Mouse (Mus musculus) heart, postnatal 14 days (tissue): ENCODE measurements around the gene Slc43a1. TPM values are rescaled to one million over a fixed set of nuclear protein-coding genes. Genes with fewer than 3 reads are reported as not detected.

ENCODE experiments used
- DNase-seq, 2 experiments: peaks; one replicate each; pipeline ENCODE4 v3.0.0; 2021 to 2022
- intact Hi-C: fragments of 180-260 bp; cut with DNase I; formaldehyde crosslinking; loops from one replicate; pipeline ENCODE4 v1.15.1; 2025
- total RNA-seq, 2 experiments: library from RNA; stranded (reverse); gene quantifications; 2 replicates each; pipeline ENCODE4 v1.2.3; 2021

The Slc43a1 gene
- total RNA-seq, 2 experiments from 2014 or later = 2.9 to 3.6 TPM

DNA sequence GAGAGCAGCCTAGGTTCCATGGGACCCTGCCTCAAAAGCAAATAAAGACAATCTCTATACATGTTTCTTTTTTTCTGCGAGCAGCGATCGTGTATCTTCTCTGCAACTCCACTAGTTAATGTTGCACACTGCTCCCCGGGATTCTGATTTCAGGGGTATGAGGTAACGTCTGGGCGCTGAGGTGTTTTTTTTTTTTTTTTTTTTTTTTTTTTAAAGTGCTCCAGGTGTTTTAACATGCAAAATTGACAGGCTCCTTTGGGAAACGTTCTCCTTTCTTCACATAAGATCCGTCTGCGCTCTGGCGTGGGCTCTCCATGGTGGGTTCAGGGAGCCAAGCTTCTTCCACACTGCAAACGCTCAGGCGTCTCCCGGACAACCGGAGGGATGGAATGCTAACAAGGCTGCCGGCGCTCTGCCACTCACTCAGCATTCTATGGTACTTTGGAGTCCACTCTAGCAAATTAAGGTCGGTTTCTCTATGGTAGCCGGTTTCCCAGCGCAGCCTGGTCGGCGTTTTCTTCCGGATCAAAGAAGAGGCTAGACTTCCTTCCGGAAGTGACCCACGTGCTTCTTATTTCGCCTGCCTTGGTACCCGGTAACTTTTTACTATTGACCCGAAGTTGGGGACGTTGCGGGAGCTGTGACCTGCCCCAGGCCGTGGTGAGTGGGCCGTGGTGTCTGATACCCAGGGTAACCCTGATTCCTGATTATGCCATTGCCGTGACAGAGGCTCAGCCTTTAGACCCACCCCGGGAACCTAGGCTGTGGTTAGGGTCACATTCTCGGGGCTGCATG, 12.0 kb upstream of the Slc43a1 start, which contains the start of gene Timm10:
TSS of gene Timm10 (plus strand) at position 510 of the 795 bp plus-strand sequence.
- DNase-seq = peak; percentile 82
- intact Hi-C loops = no loop called here

DNA sequence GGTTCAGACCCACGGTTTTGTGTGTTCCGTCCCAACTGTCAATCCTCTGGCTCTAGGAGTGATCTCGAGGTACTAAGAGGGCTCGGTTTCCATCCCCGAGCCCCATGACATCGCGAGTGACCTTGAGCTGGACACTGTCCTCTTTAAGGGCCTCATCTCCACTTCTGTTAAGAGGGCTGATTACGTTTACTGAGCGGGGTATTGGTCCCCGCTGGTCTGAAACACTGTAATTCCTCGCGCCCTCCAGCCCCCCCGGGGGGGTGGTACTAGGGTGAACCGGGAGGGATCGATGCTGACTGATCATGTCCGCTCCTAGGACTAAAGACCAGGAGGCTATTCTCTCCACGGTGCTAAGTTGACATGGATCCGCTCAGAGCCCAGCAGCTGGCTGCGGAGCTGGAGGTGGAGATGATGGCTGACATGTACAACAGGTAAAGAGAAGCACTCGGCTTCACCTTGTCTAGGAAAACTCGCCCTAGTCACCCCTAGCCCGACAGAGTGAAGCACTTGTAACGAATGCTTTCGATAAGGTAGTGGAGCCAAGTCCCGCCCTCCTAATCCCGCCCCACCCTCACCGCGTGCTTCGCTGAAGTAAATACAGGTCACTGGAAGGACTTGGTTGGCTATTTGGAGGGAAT, 11.2 kb upstream of the Slc43a1 start:
- intact Hi-C loops = no loop called here
- peak in 1 of 2 experiments; percentile 15 for DNase-seq

DNA sequence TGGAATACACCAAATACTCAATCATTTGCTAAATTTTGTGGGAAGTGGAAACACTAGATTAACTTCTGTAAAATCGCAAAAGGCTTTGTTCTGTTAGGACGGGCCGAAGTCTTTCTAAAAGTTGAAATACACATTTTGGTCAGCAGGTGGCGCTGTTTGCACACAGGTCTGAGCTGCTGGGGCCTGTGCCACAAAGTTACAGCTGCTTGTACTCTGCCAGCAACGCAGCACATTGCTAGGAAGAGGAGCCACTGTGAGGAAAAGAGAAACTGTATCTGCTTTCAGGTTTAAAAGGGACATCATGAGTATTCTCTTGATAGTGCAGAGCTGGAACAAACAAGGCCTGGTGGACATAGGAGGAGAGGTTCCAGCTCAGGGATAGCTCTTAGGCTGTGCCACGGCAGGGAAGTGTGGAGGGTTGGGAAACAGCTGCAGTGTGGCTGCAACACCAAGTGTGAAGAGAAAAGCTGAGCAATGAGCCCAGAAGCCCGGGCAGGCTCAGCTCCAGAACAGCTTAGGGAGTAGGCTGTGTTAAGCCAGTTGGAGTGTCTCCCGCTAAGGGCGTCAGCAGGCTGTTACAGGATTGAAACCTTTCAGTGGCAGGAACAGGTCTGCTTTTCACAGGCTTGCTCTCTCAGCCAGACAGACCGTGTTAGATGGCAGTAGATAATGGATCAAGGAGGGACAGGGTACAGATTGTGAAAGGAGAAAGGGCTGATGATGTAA, 6.8 kb upstream of the Slc43a1 start:
- peak; percentile 84 to 92 for DNase-seq
- intact Hi-C loops = loop anchor here (1.0 to 5.0 kb wide), 3 partner anchors 23 to 57 kb away; no protein-coding TSS in a partner anchor

DNA sequence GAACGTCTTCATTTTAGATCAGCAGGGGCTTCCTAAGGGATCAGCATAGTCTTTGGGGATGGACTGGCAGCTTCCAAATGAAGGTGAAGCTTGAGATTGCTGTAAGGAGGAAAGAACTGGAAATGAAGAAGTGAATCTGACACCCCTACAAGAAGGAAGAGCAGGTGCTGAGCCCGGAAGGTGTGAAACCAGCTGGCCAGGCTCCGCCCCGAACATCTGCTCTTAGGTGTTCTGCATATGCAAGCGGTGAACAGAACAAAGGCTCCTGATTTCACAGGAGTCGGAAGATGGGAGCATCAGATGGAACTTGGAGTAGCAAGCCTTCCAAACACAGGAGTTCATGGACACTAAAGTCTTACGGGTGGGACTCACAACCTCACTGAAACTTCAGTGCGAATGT, 1.5 kb upstream of the Slc43a1 start:
- intact Hi-C loops = no loop called here

DNA sequence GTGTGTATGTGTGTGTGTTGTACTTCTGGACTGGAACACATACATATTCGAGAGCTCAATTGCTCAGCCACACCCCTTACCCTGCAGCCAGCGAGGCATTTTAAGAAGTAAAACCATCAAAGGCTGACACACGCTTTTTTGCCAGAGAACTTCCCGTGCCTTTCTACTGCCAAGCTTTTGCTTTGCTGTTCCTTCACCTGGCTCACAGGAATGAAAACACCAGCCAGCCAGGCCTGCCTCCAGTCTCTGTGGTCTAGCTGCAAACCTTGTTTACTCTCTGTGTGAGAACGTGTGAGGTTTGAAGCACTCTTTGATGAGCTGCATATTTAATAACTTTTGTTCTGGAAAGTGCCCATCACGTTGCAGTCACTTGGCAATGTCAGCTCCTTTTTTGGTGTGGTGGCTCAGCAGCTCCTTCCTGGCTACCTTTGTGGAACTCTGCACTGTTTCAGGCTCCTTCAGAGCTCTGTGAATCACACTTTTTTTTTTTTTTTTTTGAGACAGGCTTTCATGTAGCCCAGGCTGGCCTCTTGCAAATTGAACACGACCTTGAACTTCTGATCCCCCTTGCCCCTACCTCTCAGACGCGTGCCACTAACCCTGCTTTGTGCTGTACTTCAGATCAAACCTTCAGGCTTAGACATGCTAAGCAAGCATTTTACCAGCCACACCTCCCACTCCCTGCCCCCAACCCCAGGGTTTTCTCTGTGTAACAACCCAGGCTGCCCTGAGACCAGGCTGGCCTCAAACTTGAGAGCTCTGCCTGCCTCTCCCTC, 645 bp upstream of the Slc43a1 start:
- intact Hi-C loops = no loop called here
- DNase-seq = no peak

More for the DNA sequence above, 1.5 kb upstream of the Slc43a1 start:
- DNase-seq = no peak

DNA sequence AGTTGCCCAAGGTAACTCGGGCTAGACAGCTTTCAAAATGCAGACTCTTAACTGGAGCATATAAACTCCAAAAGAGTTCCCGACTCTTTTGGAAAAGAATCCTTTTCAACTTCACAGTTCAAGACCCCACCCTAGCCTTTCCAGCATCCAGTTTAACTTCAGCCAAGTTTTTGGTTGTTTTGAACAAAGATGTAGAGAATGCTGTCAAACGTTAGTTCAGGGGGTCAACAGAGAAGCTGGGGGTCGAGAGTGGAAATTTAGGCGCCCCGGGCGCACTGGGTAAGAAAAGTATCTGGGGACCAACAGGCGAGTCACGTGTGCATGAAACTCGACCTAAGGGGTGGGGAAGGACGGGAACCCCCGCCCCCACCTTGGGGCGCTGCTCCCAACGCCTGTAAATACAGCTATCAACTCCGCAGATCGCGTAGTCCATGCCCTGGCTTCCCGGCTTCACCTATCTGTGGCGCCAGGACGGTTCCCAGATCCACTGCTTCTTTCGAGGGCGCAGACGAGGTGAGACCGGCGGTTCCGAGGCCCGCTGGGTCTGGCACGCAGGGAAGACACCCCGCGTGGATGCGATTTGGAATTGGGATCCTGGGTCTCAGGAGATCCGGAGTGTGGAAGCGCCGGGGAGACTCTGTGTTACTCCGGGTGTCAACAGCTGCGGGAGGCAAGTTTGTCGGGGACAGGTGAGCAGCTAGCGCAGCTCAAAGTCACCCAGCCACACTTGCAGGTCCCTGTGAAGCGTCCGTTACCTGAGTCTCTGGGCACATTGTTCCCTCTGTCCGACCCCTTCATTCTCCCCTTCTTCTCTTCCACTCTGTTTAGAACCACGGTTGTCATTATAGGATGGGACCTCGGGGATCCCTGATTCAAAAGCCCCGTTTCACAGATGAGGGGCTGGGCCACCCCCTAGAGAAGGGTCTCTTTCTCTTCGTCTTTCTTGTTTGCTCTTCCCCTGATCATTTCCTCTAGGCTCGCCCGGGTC, 637 bp downstream of the Slc43a1 start:
- intact Hi-C loops = no loop called here
- peak; percentile 47 to 48 for DNase-seq

DNA sequence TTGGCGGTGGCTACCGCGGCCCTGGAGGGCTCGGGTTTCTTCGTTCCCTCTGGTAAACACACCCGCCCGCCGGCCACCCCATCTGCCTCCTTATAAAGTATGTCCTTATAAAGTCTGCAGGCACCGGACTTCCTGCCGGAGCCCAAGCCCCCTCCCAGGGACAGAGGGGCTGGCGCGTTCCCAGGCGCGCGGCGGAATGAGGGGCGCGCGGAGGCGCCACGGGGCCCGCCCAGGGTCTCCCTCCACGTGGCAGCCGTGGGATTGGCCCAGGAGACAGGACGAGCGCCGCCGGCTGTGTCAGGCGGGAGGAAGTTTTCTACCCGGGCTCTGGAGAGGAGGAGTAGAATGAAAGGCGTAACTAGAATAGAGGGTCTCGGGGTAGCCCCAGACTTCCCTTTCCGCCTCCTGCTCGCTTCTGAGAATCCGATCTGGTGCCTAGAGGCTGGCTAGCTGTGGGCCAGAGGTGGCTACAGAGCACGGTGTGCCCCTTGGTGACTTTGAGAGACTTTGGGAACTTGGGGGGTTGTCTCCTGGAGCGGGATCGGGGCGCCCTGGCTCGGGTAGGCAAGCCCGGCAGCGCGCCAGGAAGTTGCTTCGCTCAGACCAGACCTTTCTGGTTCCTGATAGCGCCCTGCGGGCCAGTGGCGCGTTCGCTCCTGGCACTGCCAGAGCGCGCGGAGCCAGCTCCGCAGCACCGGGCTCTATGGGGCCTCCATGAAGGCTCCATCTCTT, 1.5 kb downstream of the Slc43a1 start:
- intact Hi-C loops = no loop called here
- DNase-seq = peak; percentile 79 to 80

DNA sequence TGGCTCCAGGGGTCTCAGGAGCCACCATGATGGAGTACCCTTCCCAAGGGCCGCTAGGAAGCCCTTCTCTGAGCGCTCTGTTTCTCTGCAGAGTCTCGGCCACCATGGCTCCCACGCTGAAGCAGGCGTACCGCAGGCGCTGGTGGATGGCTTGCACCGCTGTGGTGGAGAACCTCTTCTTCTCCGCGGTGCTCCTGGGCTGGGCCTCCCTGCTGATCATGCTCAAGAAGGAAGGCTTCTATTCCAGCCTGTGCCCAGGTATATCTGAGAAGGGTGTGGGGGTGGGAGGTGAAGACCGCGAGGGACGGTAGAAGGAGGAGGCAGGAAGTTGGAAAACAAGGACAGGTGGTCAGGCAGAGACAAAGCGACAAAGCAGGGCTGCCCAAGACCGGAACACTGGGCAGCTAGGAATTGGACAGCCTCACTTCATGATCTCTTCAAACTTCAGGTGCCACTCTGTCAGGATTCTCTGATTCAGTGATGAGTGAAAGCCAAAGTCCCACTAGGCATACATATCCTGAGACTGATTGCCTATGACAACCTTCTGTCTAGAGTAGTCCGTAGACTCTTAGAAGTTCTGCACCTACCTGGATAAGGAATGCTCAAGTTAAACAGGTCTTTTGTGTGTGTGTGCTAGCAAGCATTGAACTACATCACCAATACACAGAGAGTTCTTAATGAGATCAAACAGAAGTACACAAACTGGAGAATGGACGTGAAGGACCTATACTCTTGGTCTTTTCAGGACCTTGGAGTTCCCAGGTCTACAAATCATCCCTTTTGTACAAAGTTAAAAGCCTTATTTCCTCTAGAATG, 2.3 kb downstream of the Slc43a1 start:
- no peak for DNase-seq
- intact Hi-C loops = no loop called here

DNA sequence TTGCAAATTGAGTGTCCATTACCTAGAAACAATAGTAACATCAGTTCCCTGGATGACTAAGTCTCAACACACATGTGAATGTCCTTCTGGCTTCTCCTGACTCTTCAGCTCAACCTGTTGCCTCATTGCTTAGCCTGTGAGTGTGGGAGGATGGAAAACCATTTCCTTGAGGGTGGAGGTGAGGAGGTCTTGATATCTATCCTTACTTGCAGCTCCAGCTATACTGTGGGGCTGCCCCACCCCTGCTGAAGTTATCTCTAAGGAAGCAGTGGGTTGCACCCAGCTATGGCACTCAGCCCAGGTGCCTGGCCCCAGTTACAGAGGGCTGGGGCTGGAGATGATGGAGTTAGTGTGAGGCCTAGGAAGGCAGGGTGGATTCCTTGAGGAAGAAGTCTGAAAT, 3.3 kb downstream of the Slc43a1 start:
- no peak for DNase-seq
- intact Hi-C loops = no loop called here

DNA sequence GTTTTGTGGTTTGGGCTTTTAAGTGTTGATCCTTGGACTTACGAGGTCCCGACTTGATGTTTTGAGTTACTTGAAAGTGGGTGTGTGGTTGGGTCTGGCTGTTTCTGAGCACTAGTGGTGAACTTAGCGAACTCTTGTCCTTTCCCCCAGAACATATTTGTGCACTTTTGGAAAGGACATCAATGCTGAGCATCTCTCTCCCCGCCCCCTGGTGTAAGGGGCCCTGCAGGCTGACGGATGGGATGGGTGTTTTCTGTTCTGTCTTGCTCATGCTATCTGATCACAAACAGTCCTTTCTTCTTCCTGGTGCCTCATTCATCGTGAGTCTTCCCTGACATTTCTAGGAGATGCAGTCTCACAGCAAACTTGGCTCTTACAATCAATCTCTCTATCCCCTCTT, 5.0 kb downstream of the Slc43a1 start:
- DNase-seq = no peak
- intact Hi-C loops = no loop called here

DNA sequence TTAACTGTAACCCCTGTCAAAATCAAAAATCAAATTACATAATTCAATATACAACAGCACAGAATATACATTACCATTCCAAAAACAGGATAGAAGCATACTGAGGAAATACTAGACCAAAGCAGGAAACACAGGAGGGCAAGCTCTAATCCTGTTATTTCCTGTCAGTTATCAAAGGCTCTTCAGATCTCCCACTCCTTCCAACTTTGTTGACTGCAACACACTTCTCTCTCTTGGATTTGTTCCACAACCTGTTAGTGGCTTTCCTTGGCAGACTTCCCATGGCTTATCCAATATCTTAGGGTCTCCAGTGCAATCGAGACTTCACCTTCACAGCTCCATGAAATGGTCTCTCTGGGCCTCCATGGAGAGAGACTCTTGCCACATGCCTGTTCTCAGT, 6.6 kb downstream of the Slc43a1 start:
- intact Hi-C loops = no loop called here
- no peak for DNase-seq

DNA sequence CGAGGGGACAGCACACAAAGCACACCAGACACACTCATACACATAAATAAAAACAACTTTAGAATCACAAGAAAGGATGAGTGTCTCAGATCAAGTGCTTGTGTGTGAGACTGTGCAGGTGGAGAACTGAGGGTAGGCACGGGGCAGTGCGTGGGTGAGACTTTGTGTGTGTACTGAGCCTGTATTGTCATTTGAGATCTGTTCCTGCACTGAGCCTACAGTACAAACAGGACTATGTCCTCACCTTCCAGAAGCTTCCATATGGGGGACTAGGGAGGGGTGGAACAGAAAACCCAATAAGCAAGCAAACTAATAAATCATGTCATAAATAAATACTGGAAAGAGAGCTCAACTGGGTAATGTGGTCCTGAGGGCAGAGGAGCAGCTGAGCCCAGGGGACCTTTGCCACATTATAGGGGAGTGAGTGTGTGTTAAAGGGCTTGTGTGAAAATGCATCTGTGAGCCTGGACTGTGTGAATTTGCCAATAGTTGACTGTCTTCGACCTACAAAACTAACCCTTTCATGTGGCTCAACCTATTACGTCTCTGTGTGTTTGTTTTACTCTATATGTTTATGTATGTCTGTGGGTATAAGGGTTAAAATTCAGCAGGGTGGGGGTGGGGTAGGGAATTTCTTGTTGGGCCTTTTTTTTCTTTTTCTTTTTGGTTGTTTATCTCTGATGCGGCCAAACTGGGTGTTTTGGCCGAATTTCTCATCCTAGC, 11.9 kb downstream of the Slc43a1 start:
- DNase-seq = no peak
- intact Hi-C loops = no loop called here

DNA sequence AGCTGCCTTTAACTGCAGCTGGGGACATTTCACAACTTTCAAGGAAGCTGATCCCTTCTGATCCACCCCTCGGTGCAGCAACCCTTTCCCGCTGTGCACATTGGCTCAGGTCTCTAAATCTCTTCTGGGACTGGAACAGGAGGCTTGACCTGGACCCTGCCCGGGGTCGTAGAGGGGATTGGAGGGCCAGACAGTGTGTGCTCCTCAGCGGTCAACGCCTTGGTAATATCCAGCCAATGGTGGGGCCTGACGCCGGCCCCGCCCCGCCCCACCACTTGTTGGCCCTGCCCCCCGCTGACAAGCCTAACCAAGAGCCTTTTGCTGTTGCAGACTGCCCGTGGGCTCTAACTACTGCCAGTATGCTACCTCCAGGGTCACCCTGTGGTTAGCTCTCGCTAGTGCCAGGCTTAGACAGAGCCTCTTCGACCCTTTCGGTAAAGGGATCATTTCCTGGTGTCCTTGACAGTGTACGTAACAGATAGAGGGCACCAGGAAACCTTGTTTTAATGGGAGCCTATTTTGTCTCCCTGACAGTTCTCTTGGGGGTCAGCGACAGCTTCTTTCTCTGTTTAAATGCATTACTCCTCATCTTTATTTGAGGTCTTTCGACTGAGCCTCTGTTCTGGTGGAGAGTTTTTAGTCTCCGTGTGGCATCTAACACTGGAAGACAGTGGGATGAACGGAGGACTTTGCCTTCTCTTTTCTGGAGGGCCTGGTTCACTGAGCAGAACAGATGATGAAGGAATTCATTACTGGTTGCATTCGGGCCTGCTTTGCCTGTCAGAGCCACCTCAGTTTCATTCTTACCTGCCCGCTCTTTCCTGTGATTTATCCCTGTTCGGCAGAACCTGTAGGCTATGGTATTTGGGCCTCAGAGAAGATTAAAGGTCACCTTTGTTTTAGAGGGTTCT, 12.7 kb downstream of the Slc43a1 start:
- intact Hi-C loops = no loop called here
- peak; percentile 65 to 75 for DNase-seq

DNA sequence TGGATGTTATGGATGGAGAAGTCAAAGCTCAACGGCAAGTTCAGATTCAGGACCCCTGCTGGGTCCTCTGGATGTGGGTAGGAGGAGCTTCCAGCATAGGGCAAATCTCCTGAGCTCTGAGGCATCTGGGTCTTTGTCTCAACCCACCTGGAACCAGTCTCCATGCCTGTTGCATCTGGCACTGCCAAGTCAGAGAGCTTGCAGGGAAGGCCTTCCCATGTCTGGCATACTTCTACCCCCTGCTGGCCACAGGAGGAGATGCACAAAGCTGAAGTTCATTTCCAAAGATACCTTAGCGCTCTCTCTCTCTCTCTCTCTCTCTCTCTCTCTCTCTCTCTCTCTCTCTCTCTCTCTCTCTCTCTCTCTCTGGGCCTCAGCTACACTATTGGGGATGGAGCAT, 17.1 kb downstream of the Slc43a1 start:
- intact Hi-C loops = loop anchor here (1.0 kb wide), 1 partner anchor 24 kb away; no protein-coding TSS in a partner anchor
- DNase-seq = peak; percentile 47 to 74

DNA sequence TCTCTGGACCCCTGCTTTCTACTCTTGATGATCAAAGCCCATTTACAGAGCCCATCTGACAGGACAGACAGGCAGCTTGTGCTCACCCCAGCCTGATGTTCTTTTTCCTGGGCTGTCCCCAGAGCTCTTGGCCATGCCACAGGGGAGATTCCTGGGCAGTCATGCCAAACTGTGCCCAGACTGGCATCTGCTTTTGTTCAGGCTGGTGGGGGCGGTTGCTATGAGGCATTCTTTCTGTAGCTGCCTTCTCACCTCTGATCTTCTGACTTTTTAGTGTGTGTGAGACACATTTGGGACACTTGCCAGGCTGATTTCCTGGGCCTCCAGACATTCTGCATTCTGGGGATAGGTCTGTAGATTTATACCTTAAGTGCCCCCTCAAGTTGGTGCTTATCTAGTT, 19.9 kb downstream of the Slc43a1 start:
- DNase-seq = no peak
- intact Hi-C loops = no loop called here
